Mouse (Mus musculus) embryonic facial prominence, embryonic 11.5 days (tissue): ENCODE data around the gene Prkar1b. TPM values are rescaled to one million over a fixed set of nuclear protein-coding genes. Genes with fewer than 3 reads are reported as not detected.

ENCODE experiments used
- ATAC-seq: fragments of 200-750 bp; cut with Nextera tagmentation; replicated peaks from 2 replicates; pipeline ENCODE4 v1.8.0; 2017; ENCODE audit warnings: low read depth; ENCODE audit not compliant: insufficient number of reproducible peaks, low FRiP score, low TSS enrichment
- DNase-seq: peaks from one replicate; pipeline ENCODE4 v3.0.0-alpha.2; 2015; ENCODE audit warnings: low spot score
- H3K27ac ChIP-seq: fragments of 300-500 bp; sonication (generic); replicated peaks from 2 replicates; pipeline ENCODE4 v1.5.1; 2014; ENCODE audit warnings: mild to moderate bottlenecking, low read depth, low read length, control low read depth
- H3K27me3 ChIP-seq: fragments of 300-500 bp; sonication (generic); 2 replicates; pipeline ENCODE4 v1.6.1; 2014; ENCODE audit warnings: mild to moderate bottlenecking, low read length, moderate library complexity, mixed read lengths; ENCODE audit not compliant: control insufficient read depth, insufficient read depth
- H3K36me3 ChIP-seq: fragments of 300-500 bp; sonication (generic); replicated peaks from 2 replicates; pipeline ENCODE4 v1.6.1; 2014; ENCODE audit warnings: low read depth, mild to moderate bottlenecking, low read length, moderate library complexity, mixed read lengths; ENCODE audit not compliant: control insufficient read depth, insufficient read depth
- H3K4me1 ChIP-seq: fragments of 300-500 bp; sonication (generic); 2 replicates; pipeline ENCODE4 v1.6.1; 2014; ENCODE audit warnings: low read length, mixed read lengths; ENCODE audit not compliant: control insufficient read depth, insufficient read depth
- H3K4me2 ChIP-seq: fragments of 300-500 bp; sonication (generic); 2 replicates; pipeline ENCODE4 v1.6.1; 2014; ENCODE audit warnings: low read depth, mild to moderate bottlenecking, control low read depth, low read length, moderate library complexity
- H3K4me3 ChIP-seq: fragments of 300-500 bp; sonication (generic); 2 replicates; pipeline ENCODE4 v1.5.1; 2014; ENCODE audit warnings: low read depth, low read length, control low read depth
- H3K9ac ChIP-seq: fragments of 300-500 bp; sonication (generic); replicated peaks from 2 replicates; pipeline ENCODE4 v1.6.1; 2014; ENCODE audit warnings: mild to moderate bottlenecking, control low read depth, low read length
- H3K9me3 ChIP-seq: fragments of 300-500 bp; sonication (generic); replicated peaks from 2 replicates; pipeline ENCODE4 v1.6.1; 2016; ENCODE audit warnings: mild to moderate bottlenecking, low read length, inconsistent platforms, mixed read lengths; ENCODE audit not compliant: control insufficient read depth
- WGBS: fragments of 180-500 bp; shearing (Covaris S2); extraction: QIAGEN DNeasy Blood & Tissue Kit; methylation state at CpG from one replicate; pipeline ENCODE4 v1.1.7; 2014; 5-methylcytosine and 5-hydroxymethylcytosine counted together
- polyA plus RNA-seq: library from polyadenylated mRNA; unstranded; fragments of >200 nt; fragmentation: Nextera tagmentation; extraction: Ambion mirVana; gene quantifications from 2 replicates; pipeline ENCODE4 v1.2.1, GENCODE M21; 2014

The Prkar1b gene
- polyA plus RNA-seq, 1 experiment from 2014 or later, result 8.7 TPM

- peak overlapping the region; percentile 94 for H3K4me2 ChIP-seq
- peak; percentile 73 for ATAC-seq
- no peaks in the 10 kb centered on the region for H3K36me3 ChIP-seq
- 2% methylated on average over 55 of the region's 55 CpGs for WGBS
- no peaks in the 10 kb centered on the region for H3K9me3 ChIP-seq
- DNase-seq, result peak; percentile 30
- no peak overlapping the region for H3K27ac ChIP-seq
- H3K4me3 ChIP-seq, result peak overlapping the region; percentile 60
- H3K9ac ChIP-seq, result peak overlapping the region; percentile 71
- H3K27me3 ChIP-seq, result peaks cover 16% of the 10 kb centered on the region
- no peaks in the 10 kb centered on the region for H3K4me1 ChIP-seq
Observed at GRCm38 (mm10) chr5:139129572-139130151, 20.1 kb downstream of the Prkar1b start.

- 8% methylated on average over 12 of the region's 12 CpGs for WGBS
- H3K9ac ChIP-seq, result peak overlapping the region; percentile 71
- no peak overlapping the region for H3K27ac ChIP-seq
- peak overlapping the region; percentile 60 for H3K4me3 ChIP-seq
- H3K9me3 ChIP-seq, result no peaks in the 10 kb centered on the region
- DNase-seq, result no peak
- H3K4me1 ChIP-seq, result no peaks in the 10 kb centered on the region
- peak overlapping the region; percentile 94 for H3K4me2 ChIP-seq
- H3K36me3 ChIP-seq, result no peaks in the 10 kb centered on the region
- peak; percentile 48; the same call in 1 of the 2 replicates for ATAC-seq
- peaks cover 16% of the 10 kb centered on the region for H3K27me3 ChIP-seq
Observed at GRCm38 (mm10) chr5:139129078-139129477, 20.7 kb downstream of the Prkar1b start.

- peak overlapping the region; percentile 71 for H3K9ac ChIP-seq
- H3K4me1 ChIP-seq, result no peaks in the 10 kb centered on the region
- peak overlapping the region; percentile 94 for H3K4me2 ChIP-seq
- H3K4me3 ChIP-seq, result peak overlapping the region; percentile 60
- DNase-seq (no peak), ATAC-seq (no peak)
- H3K9me3 ChIP-seq, result no peaks in the 10 kb centered on the region
- peaks cover 16% of the 10 kb centered on the region for H3K27me3 ChIP-seq
- 43% methylated on average over 12 of the region's 12 CpGs for WGBS
- no peaks in the 10 kb centered on the region for H3K36me3 ChIP-seq
- H3K27ac ChIP-seq, result no peak overlapping the region
Observed at GRCm38 (mm10) chr5:139128476-139129065, 21.2 kb downstream of the Prkar1b start.

- Histone ChIP-seq H3K27ac (no peak overlapping the region), H3K4me2 (no peak overlapping the region), H3K4me1 (no peaks in the 10 kb centered on the region), H3K36me3 (no peaks in the 10 kb centered on the region), H3K9ac (no peak overlapping the region), H3K9me3 (no peaks in the 10 kb centered on the region), H3K4me3 (no peak overlapping the region), H3K27me3 (peaks cover 16% of the 10 kb centered on the region)
- ATAC-seq (no peak), DNase-seq (no peak)
- WGBS, result 71% methylated on average over 3 of the region's 3 CpGs
Observed at GRCm38 (mm10) chr5:139125717-139126116, 24.1 kb downstream of the Prkar1b start.

- no peaks in the 10 kb centered on the region for H3K9me3 ChIP-seq
- H3K4me1 ChIP-seq, result no peaks in the 10 kb centered on the region
- no peaks in the 10 kb centered on the region for H3K27me3 ChIP-seq
- no peak overlapping the region for H3K9ac ChIP-seq
- no peak overlapping the region for H3K4me2 ChIP-seq
- DNase-seq (no peak), ATAC-seq (no peak)
- H3K36me3 ChIP-seq, result no peaks in the 10 kb centered on the region
- no peak overlapping the region for H3K4me3 ChIP-seq
- no peak overlapping the region for H3K27ac ChIP-seq
- 65% methylated on average over 2 of the region's 2 CpGs for WGBS
Observed at GRCm38 (mm10) chr5:139118961-139119276, 30.9 kb downstream of the Prkar1b start.

- Histone ChIP-seq H3K9ac (no peak overlapping the region), H3K4me1 (no peaks in the 10 kb centered on the region), H3K9me3 (no peaks in the 10 kb centered on the region), H3K4me2 (no peak overlapping the region), H3K27ac (no peak overlapping the region), H3K4me3 (no peak overlapping the region), H3K27me3 (no peaks in the 10 kb centered on the region), H3K36me3 (no peaks in the 10 kb centered on the region)
- 53% methylated on average over 5 of the region's 5 CpGs for WGBS
- no peak for ATAC-seq
- no peak for DNase-seq
Observed at GRCm38 (mm10) chr5:139118139-139118960, 31.5 kb downstream of the Prkar1b start.

GRCm38 (mm10) chr5:139115507-139115906, 34.3 kb downstream of the Prkar1b start:
- no peaks in the 10 kb centered on the region for H3K36me3 ChIP-seq
- H3K9me3 ChIP-seq, result no peaks in the 10 kb centered on the region
- H3K9ac ChIP-seq, result no peak overlapping the region
- 95% methylated on average over 7 of the region's 7 CpGs for WGBS
- no peaks in the 10 kb centered on the region for H3K27me3 ChIP-seq
- H3K27ac ChIP-seq, result no peak overlapping the region
- ATAC-seq (no peak), DNase-seq (no peak)
- H3K4me2 ChIP-seq, result no peak overlapping the region
- no peaks in the 10 kb centered on the region for H3K4me1 ChIP-seq
- H3K4me3 ChIP-seq, result no peak overlapping the region

GRCm38 (mm10) chr5:139114876-139115275, 34.9 kb downstream of the Prkar1b start:
- Histone ChIP-seq H3K36me3 (no peaks in the 10 kb centered on the region), H3K4me2 (no peak overlapping the region), H3K4me1 (no peaks in the 10 kb centered on the region), H3K4me3 (no peak overlapping the region), H3K27me3 (no peaks in the 10 kb centered on the region), H3K27ac (no peak overlapping the region), H3K9me3 (no peaks in the 10 kb centered on the region), H3K9ac (no peak overlapping the region)
- ATAC-seq (no peak), DNase-seq (no peak)
- WGBS, result 82% methylated on average over 4 of the region's 4 CpGs
